Mouse (Mus musculus) megakaryocyte progenitor cell, adult 5-6 weeks (primary cell): ENCODE measurements around the gene Ccn1. TPM values are rescaled to one million over a fixed set of nuclear protein-coding genes. Genes with fewer than 3 reads are reported as not detected.

Experiments used
- ATAC-seq: replicated peaks from 2 replicates; pipeline ENCODE4 v1.8.0; 2016; ENCODE audit warnings: mild to moderate bottlenecking, moderate TSS enrichment, inconsistent platforms; ENCODE audit not compliant: poor library complexity
- total RNA-seq, 2 experiments: library from RNA; stranded (forward) in 1 of 2; stranded (reverse) in 1 of 2; fragments of 157-497, 149-512 nt in 1 of 2; fragments of 200-1000 nt in 1 of 2; gene quantifications; 2 replicates each; pipeline versions ENCODE4 v1.2.3 to v1.2.4; 2015 to 2017

Ccn1 gene
- total RNA-seq (2015) (not detected in 2 replicates), total RNA-seq (2017) (not detected in 2 replicates)

GRCm38 (mm10) chr3:145649852-145650202, at the start of gene Ccn1:
Ccn1 (minus strand) TSS chr3:145649981.
- ATAC-seq = peak; percentile 6; the same call in 1 of the 2 replicates

- no peak for ATAC-seq
Observed at GRCm38 (mm10) chr3:145693361-145693760, 43.6 kb upstream of the Ccn1 start.

- ATAC-seq = no peak
Observed at GRCm38 (mm10) chr3:145692037-145692436, 42.3 kb upstream of the Ccn1 start.

GRCm38 (mm10) chr3:145691415-145691814, 41.6 kb upstream of the Ccn1 start:
- ATAC-seq = no peak

GRCm38 (mm10) chr3:145689271-145689670, 39.5 kb upstream of the Ccn1 start:
- ATAC-seq = no peak

GRCm38 (mm10) chr3:145687836-145688235, 38.1 kb upstream of the Ccn1 start:
- ATAC-seq = no peak

- ATAC-seq = no peak
Observed at GRCm38 (mm10) chr3:145684604-145685441, 35.0 kb upstream of the Ccn1 start.

GRCm38 (mm10) chr3:145684201-145684600, 34.4 kb upstream of the Ccn1 start:
- no peak for ATAC-seq

GRCm38 (mm10) chr3:145681348-145681935, 31.7 kb upstream of the Ccn1 start:
- no peak for ATAC-seq

GRCm38 (mm10) chr3:145680686-145681085, 30.9 kb upstream of the Ccn1 start:
- ATAC-seq = no peak

GRCm38 (mm10) chr3:145676212-145676611, 26.4 kb upstream of the Ccn1 start:
- no peak for ATAC-seq

GRCm38 (mm10) chr3:145674815-145675214, 25.0 kb upstream of the Ccn1 start:
- no peak for ATAC-seq

GRCm38 (mm10) chr3:145666383-145666782, 16.6 kb upstream of the Ccn1 start:
- no peak for ATAC-seq

- no peak for ATAC-seq
Observed at GRCm38 (mm10) chr3:145656993-145657713, 7.4 kb upstream of the Ccn1 start.

- no peak for ATAC-seq
Observed at GRCm38 (mm10) chr3:145654944-145655343, 5.2 kb upstream of the Ccn1 start.

- no peak for ATAC-seq
Observed at GRCm38 (mm10) chr3:145654028-145654427, 4.2 kb upstream of the Ccn1 start.

GRCm38 (mm10) chr3:145653191-145653940, 3.6 kb upstream of the Ccn1 start:
- peak; percentile 78 for ATAC-seq

GRCm38 (mm10) chr3:145652322-145653131, 2.7 kb upstream of the Ccn1 start:
- 0 out of 2 replicates have a peak, but pooled peaks have one; percentile 1 for ATAC-seq

GRCm38 (mm10) chr3:145651978-145652321, 2.2 kb upstream of the Ccn1 start:
- no peak for ATAC-seq
